Mouse (Mus musculus) cerebellum, adult 9-10 months (tissue): Measurements from ENCODE around the gene Trim3.
A peak's percentile ranks its signal among the peaks of the same experiment; 100 is the strongest.

Experiments used
- DNase-seq: peaks from one replicate; pipeline ENCODE4 v3.0.0; 2022

The Trim3 gene

DNA sequence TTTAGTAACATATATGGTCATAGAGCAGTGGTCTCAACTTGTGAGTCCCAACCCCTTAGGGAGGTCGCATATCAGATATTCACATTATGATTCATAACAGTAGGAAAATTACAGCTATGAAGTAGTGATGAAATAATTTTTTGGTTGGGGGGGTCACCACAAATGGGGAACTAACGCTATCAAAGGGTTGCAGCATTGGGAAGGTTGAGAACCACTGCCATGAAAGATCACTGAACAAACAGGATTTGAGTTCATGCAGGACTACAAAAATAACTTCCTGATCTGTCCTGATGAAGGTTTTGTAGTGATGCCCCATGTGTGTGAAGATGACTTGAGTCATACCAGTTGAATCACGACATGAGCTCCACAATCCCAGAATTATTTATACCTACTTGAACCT is 24.9 kb downstream of the Trim3 start:
- DNase-seq: no peak

DNA sequence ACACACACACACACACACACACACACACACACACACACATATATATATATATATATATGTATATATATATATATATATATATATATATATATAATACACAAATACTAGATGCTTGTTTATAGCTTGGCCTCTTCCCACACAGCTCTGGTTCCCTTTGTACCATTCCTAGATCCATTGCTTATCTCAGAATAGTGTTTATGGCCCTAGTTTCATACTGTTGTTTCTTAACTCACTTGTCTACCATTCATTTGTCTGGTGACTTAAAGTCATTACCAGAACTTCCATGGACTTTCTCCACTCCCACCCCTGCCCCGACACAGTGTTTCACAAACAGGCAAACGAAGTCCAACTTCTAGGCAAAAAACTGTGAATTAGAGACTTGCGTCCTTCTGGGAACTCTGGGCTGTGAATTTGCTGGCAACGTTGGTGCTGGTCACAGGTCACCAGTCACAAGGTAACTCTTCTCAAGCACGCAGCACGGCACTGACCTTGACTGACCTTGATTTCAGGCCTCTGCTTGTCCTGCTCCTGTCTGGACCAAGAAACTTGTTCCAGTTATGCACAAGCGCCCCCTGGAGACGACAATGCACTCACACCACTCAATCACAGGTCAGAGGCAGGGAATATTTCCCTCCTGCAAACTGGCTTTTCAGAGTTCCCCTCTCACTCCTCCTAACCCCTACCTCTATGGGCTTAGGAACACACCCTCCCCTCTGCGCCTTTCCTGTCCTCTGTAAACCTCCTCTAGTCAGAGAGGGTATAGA is 30.3 kb downstream of the Trim3 start:
- DNase-seq: peak; percentile 82

GRCm38 (mm10) chr7:105590097-105590496 is 43.3 kb downstream of the Trim3 start:
- DNase-seq: no peak

GRCm38 (mm10) chr7:105588325-105588912 is 45.0 kb downstream of the Trim3 start:
- no peak for DNase-seq

- peak; percentile 59 for DNase-seq
Measured at GRCm38 (mm10) chr7:105581959-105582358, 51.4 kb downstream of the Trim3 start.

- DNase-seq: peak; percentile 91
Measured at GRCm38 (mm10) chr7:105581094-105581703, 52.2 kb downstream of the Trim3 start, which contains the start of gene Apbb1. Gene Apbb1, minus strand, starts transcription at chr7:105581653.

- DNase-seq: peak; percentile 67
Measured at GRCm38 (mm10) chr7:105580627-105581089, 52.7 kb downstream of the Trim3 start.

- peak; percentile 70 for DNase-seq
Measured at GRCm38 (mm10) chr7:105578481-105578880, 54.9 kb downstream of the Trim3 start.

DNA sequence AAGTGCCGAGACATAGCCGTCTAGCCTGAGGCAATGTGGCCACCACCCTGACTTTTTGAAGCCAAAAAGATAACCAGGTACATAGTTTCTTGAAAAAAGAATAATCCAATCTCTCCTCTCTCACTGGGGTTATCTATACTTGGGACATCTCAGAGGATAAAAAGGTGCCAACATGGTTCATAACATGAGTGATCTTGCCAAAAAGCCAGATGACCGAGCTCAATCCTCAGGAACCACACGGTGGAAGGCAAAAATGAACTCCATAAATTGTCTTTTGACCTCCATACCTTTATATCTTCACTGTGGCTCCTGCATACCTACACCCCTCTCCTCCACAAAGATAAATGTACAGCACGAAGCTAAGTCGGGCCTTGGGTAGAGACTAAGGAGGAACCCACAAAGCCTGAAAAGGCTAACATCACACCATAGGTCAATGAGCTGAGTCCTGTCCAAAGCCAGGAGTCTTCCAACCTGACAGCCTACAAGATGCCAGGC is 55.9 kb downstream of the Trim3 start:
- DNase-seq: peak; percentile 71

DNA sequence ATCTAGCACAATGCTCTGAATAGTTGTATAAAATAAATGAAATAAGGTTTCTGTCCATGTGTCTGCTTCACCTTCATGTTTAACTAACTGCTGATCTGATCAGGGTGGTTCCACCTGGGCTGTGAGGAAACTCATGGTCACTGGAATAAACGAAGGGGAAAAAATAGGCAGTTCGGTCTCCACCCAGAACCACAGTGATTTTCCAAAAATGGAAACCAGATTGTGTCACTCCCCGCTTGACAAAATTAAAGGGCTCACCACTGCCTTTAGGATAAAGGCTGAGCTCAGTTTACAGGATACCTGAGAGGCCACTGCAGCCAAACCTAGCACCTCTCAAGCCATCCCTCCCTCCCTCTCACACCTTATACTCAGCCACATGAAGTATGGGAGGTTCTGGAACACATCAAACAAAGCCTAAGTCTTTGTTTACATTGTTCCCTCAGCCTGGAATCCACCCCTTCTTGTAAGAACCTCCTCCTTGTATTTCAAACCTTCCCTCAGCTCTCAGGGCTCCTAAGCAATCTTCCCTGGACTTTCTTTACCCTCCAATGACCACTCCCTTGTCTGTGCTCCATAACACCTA is 57.1 kb downstream of the Trim3 start:
- peak; percentile 46 for DNase-seq

GRCm38 (mm10) chr7:105574537-105574936 is 58.8 kb downstream of the Trim3 start:
- no peak for DNase-seq

DNA sequence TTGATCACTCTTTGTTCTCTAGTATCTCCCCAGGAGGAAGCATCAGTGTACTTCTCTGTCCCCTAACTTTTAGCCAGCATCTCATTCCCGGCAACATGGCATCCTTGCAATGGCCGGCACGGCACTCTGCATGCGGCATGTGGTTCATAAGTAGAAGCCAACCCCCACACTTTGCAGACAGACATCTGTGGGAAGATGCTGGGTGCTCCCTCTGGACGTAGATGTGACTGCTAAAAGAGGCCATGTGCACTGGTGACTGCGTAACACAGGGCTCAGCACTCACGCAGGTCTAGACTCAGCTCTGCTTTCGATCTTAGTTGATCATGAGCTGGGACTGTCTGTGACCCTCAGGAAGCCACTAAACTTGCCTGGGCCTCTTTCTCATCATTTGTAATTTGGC is 60.4 kb downstream of the Trim3 start:
- DNase-seq: peak; percentile 49

GRCm38 (mm10) chr7:105570756-105571155 is 62.6 kb downstream of the Trim3 start:
- DNase-seq: peak; percentile 62

DNA sequence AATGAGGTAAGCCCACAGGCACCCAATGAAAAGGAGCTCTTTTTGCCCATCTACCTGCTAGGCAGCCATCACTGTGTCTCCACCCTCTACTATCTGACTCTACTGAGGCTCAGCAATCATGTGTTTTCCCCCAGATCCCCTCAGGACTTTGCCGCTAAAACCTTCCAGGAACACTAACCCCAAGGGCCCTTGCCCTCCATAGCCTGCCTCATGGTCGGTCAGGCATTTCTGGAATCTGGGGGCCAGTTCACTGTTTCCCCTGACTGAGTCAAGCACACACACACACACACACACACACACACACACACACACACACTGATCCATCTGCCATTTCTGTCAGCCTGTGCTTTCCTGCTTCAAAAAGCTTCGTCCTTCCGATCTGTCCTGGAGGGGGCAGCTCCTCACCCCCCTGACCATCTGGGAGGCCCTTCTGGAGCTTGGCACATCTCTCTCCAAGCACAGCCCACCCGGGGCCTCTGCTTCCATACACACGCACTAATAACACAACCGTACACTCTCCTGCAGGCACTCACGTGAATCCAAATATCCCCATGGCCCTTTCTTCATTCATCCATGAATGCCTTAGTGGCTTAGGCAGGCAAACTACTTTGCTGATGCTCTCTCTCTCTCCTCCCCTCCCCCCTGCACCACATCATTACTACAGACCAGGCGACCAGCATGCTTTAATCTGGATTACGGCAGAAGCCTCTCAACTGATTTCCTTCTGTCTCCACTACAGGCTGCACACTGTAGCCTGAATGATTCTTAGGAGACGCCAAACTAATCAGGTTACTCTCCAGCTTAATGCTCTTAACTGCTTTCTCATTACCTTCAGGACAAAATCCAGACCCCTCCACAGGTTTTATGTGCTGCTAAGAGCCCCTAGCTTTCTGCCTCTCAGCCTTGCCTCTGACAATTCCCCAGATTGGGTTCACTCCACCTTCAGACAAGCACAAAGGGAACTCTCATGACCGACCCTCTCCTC is 63.6 kb downstream of the Trim3 start:
- peak; percentile 96 for DNase-seq

GRCm38 (mm10) chr7:105568988-105569471 is 64.3 kb downstream of the Trim3 start:
- peak; percentile 93 for DNase-seq

DNA sequence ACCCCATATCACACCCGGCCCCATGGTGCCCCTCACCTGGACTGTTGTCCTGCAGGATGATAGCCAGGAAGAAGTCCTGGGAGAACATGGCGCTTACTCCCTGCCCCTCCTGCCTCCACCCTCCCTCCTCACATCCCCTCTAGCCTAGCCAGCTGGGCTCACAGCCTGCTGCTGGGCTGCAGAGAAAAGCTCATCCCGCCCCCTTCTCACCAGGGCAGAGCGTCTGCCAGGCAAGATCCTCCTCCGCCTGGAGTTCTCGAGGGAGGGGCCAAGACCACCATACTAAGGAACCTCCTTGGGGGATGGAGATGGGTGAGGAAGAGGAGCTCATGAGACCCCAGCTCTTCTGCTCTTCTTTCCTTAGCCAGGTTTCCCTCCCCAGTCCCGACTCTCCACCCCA is 64.8 kb downstream of the Trim3 start:
- peak; percentile 78 for DNase-seq

GRCm38 (mm10) chr7:105565071-105565836 is 68.1 kb downstream of the Trim3 start:
- DNase-seq: peak; percentile 62

DNA sequence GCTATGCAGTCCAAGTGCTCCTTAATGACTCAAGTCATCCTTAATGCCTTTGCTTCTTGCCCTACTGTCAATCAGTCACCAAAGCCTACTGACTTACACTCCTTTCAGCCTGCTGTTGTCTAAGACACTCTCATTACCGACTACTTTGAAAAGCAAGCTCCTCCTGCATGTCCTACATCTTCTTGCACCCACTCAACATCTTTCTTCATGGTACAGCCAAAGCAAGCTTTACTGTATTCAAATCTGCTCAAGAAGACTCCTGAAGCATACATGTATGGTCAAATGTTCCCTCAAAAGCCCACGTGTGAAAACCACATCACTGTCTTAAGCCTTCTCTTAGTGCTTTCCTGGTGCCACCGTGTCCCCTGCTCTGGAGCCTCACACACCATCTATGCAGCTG is 70.0 kb downstream of the Trim3 start:
- peak; percentile 19 for DNase-seq

- DNase-seq: no peak
Measured at GRCm38 (mm10) chr7:105562317-105562716, 71.1 kb downstream of the Trim3 start.

DNA sequence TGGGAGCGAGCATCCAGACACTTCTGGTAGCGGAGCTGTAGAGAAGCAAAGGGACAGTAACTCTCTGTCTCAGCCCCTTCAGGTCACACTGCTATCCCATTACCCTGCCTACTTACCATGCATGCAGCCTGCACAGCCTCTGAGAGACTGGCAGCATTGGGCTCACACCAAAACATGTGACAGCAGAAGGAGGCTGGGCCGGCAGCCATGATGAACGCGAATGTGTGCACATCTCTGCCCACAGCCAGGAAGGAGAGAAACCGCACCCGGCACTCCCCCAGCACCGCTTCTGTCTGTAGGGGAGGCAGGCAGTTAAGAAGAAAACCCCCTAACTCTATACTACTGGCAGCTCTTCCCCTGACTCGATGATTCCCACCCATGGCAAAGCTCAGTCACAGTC is 74.4 kb downstream of the Trim3 start:
- peak; percentile 44 for DNase-seq

DNA sequence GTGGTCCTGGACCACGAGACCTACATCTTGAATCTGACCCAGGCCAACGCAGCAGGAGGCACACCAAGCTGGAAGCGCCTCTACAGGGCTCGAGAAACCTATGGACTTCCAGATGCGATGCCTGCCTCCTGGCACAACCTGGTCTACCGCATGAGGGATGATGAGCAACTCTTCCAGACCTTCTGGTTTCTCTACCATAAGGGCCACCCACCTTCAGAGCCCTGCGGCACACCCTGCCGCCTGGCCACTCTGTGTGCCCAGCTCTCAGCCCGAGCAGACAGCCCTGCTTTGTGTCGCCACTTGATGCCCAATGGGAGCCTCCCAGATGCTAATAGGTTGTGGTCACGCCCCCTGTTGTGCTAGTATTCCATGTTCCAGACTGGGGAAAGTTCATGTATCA is 75.7 kb downstream of the Trim3 start:
- DNase-seq: peak; percentile 61
